Mouse (Mus musculus) C2C12 (cell line): ENCODE measurements at regions not wholly inside any gene's neighbourhood (a gene's known extent, or its start where the extent isn't known, plus 50 kb on each side); places are given as distances from the start of the nearest gene placed in this dataset.

Source experiments
- CEBPB ChIP-seq: IDR thresholded peaks from one replicate; pipeline ENCODE4 v1.6.1; 2011; ENCODE audit warnings: low read depth, mild to moderate bottlenecking, control low read depth, moderate library complexity
- MAX ChIP-seq: IDR thresholded peaks from one replicate; pipeline ENCODE4 v1.6.1; 2011; ENCODE audit warnings: mild to moderate bottlenecking, control low read depth

DNA sequence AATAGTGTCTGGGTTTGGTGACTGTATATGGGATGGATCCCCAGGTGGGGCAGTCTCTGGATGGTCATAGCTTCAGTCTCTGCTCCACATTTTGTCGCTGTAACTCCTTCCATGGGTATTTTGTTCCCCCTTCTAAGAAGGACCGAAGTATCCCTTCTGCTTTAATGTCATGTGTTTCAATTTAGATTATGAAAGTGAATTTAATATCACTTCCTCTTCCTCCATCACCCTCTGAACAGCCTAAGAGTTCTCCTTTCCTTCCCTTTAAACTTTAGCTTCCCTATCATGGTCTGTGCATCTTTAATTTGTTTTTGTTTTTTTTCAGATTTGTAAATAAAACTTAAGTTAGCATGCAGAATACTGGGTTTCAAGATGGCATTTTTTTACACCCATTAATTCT is 211.0 kb upstream of the Phyhipl start:
- TF ChIP-seq MAX (no peak), CEBPB (no peak)
